Mouse (Mus musculus) megakaryocyte, embryonic 14.5 days (primary cell): ENCODE results near the gene Bcas1.

Experiments
- FLI1 ChIP-seq: IDR thresholded peaks from 2 replicates; pipeline ENCODE4 v1.6.1; 2012; ENCODE audit warnings: low read length, inconsistent platforms, mixed read lengths
- GATA1 ChIP-seq: IDR thresholded peaks from 3 replicates; pipeline ENCODE4 v1.6.1; 2012; ENCODE audit warnings: mixed read lengths, low read length, inconsistent platforms, borderline replicate concordance

DNA sequence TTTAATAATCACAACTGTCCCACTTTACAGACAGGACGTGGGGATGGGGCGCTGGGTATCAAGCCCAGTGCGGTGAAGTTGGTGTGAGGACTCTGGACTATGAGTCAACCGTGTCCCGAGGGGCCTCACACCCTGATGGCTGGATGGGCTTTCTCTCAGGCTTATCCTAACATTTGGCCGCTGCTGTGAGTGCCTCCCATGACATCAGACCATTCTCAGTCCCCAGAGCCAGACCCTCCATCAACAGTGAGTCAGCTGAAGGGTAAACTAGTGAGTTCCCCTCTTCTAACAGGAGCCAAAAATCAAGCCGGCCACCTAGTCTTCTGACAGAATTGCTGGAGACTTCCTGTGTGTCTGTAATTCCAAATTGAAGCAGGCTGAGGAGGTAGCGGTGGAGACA is 97.2 kb downstream of the Bcas1 start:
- TF ChIP-seq FLI1 (no peak), GATA1 (no peak)
